Mouse (Mus musculus): ENCODE measurements around the gene H2al1k. TPM values are rescaled to one million over a fixed set of nuclear protein-coding genes. Genes with fewer than 3 reads are reported as not detected.

H2al1k gene
- polyA plus RNA-seq, 1 experiment from 2014 or later: not detected

Other genes starting within 250 kb of the H2al1k start
- not detected in 2 replicates for gene 4930402K13Rik, start 246.1 kb upstream of the H2al1k start, polyA plus RNA-seq (2015; fragmentation: Nextera tagmentation; extraction: Ambion mirVana)
- gene Lancl3, start 150.7 kb upstream of the H2al1k start, polyA plus RNA-seq (2015; fragmentation: Nextera tagmentation; extraction: Ambion mirVana): 0.88 and 0.96 TPM in 2 replicates
- not detected in 2 replicates for gene Gm14862, start 93.7 kb upstream of the H2al1k start, polyA plus RNA-seq (2015; fragmentation: Nextera tagmentation; extraction: Ambion mirVana)
- 1.1 and 2.0 TPM in 2 replicates for gene Xk, start 77.9 kb upstream of the H2al1k start, polyA plus RNA-seq (2015; fragmentation: Nextera tagmentation; extraction: Ambion mirVana)
- gene H2al1m, start 66.9 kb upstream of the H2al1k start, polyA plus RNA-seq (2015; fragmentation: Nextera tagmentation; extraction: Ambion mirVana): not detected in 2 replicates
- gene Cybb, start 137.1 kb downstream of the H2al1k start, polyA plus RNA-seq (2015; fragmentation: Nextera tagmentation; extraction: Ambion mirVana): 2.8 and 3.2 TPM in 2 replicates
- gene H2al1o, start 221.8 kb downstream of the H2al1k start, polyA plus RNA-seq (2015; fragmentation: Nextera tagmentation; extraction: Ambion mirVana): not detected in 2 replicates